Mouse (Mus musculus): ENCODE measurements around the gene Phb2. TPM values are rescaled to one million over a fixed set of nuclear protein-coding genes. Genes with fewer than 3 reads are reported as not detected.

Phb2 gene
- polyA plus RNA-seq, 1 experiment from 2014 or later = 242 TPM

GRCm38 (mm10) chr6:124750405-124750804, 38.3 kb downstream of the Phb2 start:
- Histone ChIP-seq H3K27ac (ENCODE audit: low read depth, low read length) (no peak overlapping the region), H3K9me3 (ENCODE audit: control insufficient read depth, low read length) (no peaks in the 10 kb centered on the region), H3K4me2 (ENCODE audit: low read depth, low read length) (no peak overlapping the region), H3K4me1 (ENCODE audit: control insufficient read depth, insufficient read depth, low read length) (peaks cover 29% of the 10 kb centered on the region), H3K27me3 (ENCODE audit: control insufficient read depth, insufficient read depth, low read length) (no peaks in the 10 kb centered on the region), H3K9ac (replicated peaks; ENCODE audit: low read depth, low read length) (no peak overlapping the region), H3K4me3 (ENCODE audit: low read depth, low read length) (no peak overlapping the region), H3K36me3 (ENCODE audit: control insufficient read depth, insufficient read depth, low read length) (peaks cover 26% of the 10 kb centered on the region; the same call in 1 of the 2 replicates)
- no peak for ATAC-seq (ENCODE audit: low read depth)
- WGBS = 90% methylated on average over 8 of the region's 8 CpGs

- ATAC-seq (ENCODE audit: low read depth) = no peak
- H3K9me3 ChIP-seq (ENCODE audit: control insufficient read depth, low read length) = no peaks in the 10 kb centered on the region
- no peak overlapping the region for H3K9ac ChIP-seq (replicated peaks; ENCODE audit: low read depth, low read length)
- H3K4me2 ChIP-seq (ENCODE audit: low read depth, low read length) = peak overlapping the region; percentile 63
- no peak overlapping the region for H3K27ac ChIP-seq (ENCODE audit: low read depth, low read length)
- no peaks in the 10 kb centered on the region for H3K27me3 ChIP-seq (ENCODE audit: control insufficient read depth, insufficient read depth, low read length)
- 96% methylated on average over 2 of the region's 2 CpGs for WGBS
- peaks cover 42% of the 10 kb centered on the region; the same call in 1 of the 2 replicates for H3K4me1 ChIP-seq (ENCODE audit: control insufficient read depth, insufficient read depth, low read length)
- peaks cover 5% of the 10 kb centered on the region; the same call in 1 of the 2 replicates for H3K36me3 ChIP-seq (ENCODE audit: control insufficient read depth, insufficient read depth, low read length)
- H3K4me3 ChIP-seq (ENCODE audit: low read depth, low read length) = no peak overlapping the region
Observed at GRCm38 (mm10) chr6:124753861-124754260, 41.7 kb downstream of the Phb2 start.

- peak overlapping the region; percentile 74 for H3K4me3 ChIP-seq (ENCODE audit: low read depth, low read length)
- peak overlapping the region; percentile 96 for H3K27ac ChIP-seq (ENCODE audit: low read depth, low read length)
- H3K27me3 ChIP-seq (ENCODE audit: control insufficient read depth, insufficient read depth, low read length) = no peaks in the 10 kb centered on the region
- peak overlapping the region; percentile 63 for H3K4me2 ChIP-seq (ENCODE audit: low read depth, low read length)
- peaks cover 44% of the 10 kb centered on the region; the same call in 1 of the 2 replicates for H3K4me1 ChIP-seq (ENCODE audit: control insufficient read depth, insufficient read depth, low read length)
- H3K36me3 ChIP-seq (ENCODE audit: control insufficient read depth, insufficient read depth, low read length) = no peaks in the 10 kb centered on the region
- H3K9ac ChIP-seq (replicated peaks; ENCODE audit: low read depth, low read length) = peak overlapping the region; percentile 97
- no peaks in the 10 kb centered on the region for H3K9me3 ChIP-seq (ENCODE audit: control insufficient read depth, low read length)
- no peak for ATAC-seq (ENCODE audit: low read depth)
- WGBS = 3% methylated on average over 3 of the region's 3 CpGs
Observed at GRCm38 (mm10) chr6:124755306-124755705, 43.2 kb downstream of the Phb2 start.

- peak within 1 kb of the TSS; percentile 96 for H3K27ac ChIP-seq (ENCODE audit: low read depth, low read length)
- WGBS = 1% methylated on average over 59 of the region's 100 CpGs
- H3K27me3 ChIP-seq (ENCODE audit: control insufficient read depth, insufficient read depth, low read length) = no peaks in the 10 kb centered on the region
- peak; percentile 57 for ATAC-seq (ENCODE audit: low read depth)
- no peaks in the 10 kb centered on the region for H3K9me3 ChIP-seq (ENCODE audit: control insufficient read depth, low read length)
- H3K36me3 ChIP-seq (ENCODE audit: control insufficient read depth, insufficient read depth, low read length) = no peaks in the 10 kb centered on the region
- peaks cover 44% of the 10 kb centered on the region; the same call in 1 of the 2 replicates for H3K4me1 ChIP-seq (ENCODE audit: control insufficient read depth, insufficient read depth, low read length)
- H3K9ac ChIP-seq (replicated peaks; ENCODE audit: low read depth, low read length) = peak within 1 kb of the TSS; percentile 97
- peak within 1 kb of the TSS; percentile 74 for H3K4me3 ChIP-seq (ENCODE audit: low read depth, low read length)
- H3K4me2 ChIP-seq (ENCODE audit: low read depth, low read length) = peak within 1 kb of the TSS; percentile 63
Observed at GRCm38 (mm10) chr6:124755831-124756595, 43.9 kb downstream of the Phb2 start, which contains the start of the genes Gm45234 and Atn1. Gm45234 (minus strand) TSS chr6:124756021. Atn1 (minus strand) TSS chr6:124756524.

- ATAC-seq (ENCODE audit: low read depth) = peak; percentile 81
- Histone ChIP-seq H3K27me3 (ENCODE audit: control insufficient read depth, insufficient read depth, low read length) (no peaks in the 10 kb centered on the region), H3K27ac (ENCODE audit: low read depth, low read length) (peak overlapping the region; percentile 96), H3K4me1 (ENCODE audit: control insufficient read depth, insufficient read depth, low read length) (peaks cover 44% of the 10 kb centered on the region; the same call in 1 of the 2 replicates), H3K9ac (replicated peaks; ENCODE audit: low read depth, low read length) (peak overlapping the region; percentile 97), H3K4me2 (ENCODE audit: low read depth, low read length) (peak overlapping the region; percentile 63), H3K36me3 (ENCODE audit: control insufficient read depth, insufficient read depth, low read length) (no peaks in the 10 kb centered on the region), H3K9me3 (ENCODE audit: control insufficient read depth, low read length) (no peaks in the 10 kb centered on the region), H3K4me3 (ENCODE audit: low read depth, low read length) (peak overlapping the region; percentile 74)
- under 1% methylated on average over 53 of the region's 54 CpGs for WGBS
Observed at GRCm38 (mm10) chr6:124756652-124757350, 44.7 kb downstream of the Phb2 start.

DNA sequence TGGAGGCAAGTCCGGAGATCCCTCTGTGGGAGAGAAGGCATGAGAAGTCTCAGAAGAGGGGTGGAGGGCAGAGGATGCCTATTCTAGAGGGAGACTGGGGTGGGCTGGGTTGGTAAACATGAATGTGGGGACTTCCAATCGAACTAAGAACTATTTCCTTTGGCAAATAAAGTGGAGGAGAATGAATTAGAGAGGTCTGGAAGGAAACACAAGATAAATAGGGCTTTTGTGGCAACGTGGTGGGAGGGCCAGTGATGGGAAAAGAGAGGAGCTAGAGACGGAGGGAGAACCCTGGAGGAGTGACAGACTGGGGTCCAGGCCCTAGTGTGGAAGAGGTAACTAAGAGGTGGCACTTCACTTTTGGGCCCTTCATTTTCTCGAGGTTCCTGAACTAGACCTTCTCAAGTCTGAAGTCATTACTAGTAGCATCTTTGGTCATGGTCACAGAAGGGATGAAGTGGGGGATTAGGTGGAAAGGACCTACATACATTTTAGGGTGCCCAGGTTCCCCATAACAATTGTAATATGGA, 45.3 kb downstream of the Phb2 start:
- H3K4me3 ChIP-seq (ENCODE audit: low read depth, low read length) = peak overlapping the region; percentile 74
- ATAC-seq (ENCODE audit: low read depth) = no peak
- H3K9me3 ChIP-seq (ENCODE audit: control insufficient read depth, low read length) = no peaks in the 10 kb centered on the region
- H3K36me3 ChIP-seq (ENCODE audit: control insufficient read depth, insufficient read depth, low read length) = no peaks in the 10 kb centered on the region
- peaks cover 44% of the 10 kb centered on the region; the same call in 1 of the 2 replicates for H3K4me1 ChIP-seq (ENCODE audit: control insufficient read depth, insufficient read depth, low read length)
- H3K27ac ChIP-seq (ENCODE audit: low read depth, low read length) = peak overlapping the region; percentile 96
- H3K27me3 ChIP-seq (ENCODE audit: control insufficient read depth, insufficient read depth, low read length) = no peaks in the 10 kb centered on the region
- peak overlapping the region; percentile 63 for H3K4me2 ChIP-seq (ENCODE audit: low read depth, low read length)
- WGBS = 4% methylated on average over 5 of the region's 5 CpGs
- peak overlapping the region; percentile 97 for H3K9ac ChIP-seq (replicated peaks; ENCODE audit: low read depth, low read length)

DNA sequence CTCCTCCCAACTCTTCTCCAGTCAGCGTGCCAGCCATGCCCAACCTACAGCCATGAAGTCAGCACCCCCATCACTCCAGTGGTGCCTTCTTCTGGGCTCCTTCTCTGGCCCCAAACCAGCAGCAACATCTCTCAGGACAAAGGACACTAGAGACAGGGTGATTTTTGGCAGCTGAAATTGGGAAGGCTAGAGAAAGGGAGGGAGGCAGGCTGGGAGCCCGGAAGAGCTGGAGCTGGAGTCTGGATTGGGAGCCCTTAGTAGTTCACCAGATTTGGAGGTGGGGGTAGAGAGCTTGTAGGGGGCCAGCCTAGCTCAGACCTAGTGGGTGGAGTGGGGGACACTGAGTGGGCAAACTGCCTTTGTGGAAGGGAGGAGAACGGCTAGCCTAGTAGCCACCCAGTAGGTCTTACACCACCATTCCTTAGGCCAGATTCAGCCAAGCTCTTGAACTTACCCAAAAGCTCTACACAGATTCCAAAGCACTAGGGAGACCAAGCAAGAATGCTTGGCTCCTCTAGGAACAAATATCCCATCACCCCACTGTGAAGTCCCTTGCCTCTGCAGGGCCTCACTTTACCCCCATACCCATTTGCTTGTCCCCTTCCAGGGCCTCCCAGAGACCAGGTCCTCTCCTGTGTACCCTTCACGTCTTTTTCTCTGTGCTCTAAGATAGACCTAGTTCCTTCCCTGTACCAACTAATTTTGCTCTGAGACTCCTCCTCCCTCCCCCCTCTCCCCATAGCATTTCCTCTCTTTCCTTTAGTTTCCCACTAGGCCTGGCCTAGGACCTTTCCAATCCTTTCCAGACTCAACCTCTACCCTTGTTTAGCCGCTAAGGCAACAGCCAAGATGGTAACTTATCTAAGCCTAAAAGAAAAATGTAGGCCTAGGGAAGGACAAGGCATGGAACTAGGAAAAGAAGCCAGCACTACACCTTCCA, 46.0 kb downstream of the Phb2 start:
- Histone ChIP-seq H3K27ac (ENCODE audit: low read depth, low read length) (peak overlapping the region; percentile 96), H3K4me1 (ENCODE audit: control insufficient read depth, insufficient read depth, low read length) (peaks cover 44% of the 10 kb centered on the region; the same call in 1 of the 2 replicates), H3K4me2 (ENCODE audit: low read depth, low read length) (peak overlapping the region; percentile 63), H3K36me3 (ENCODE audit: control insufficient read depth, insufficient read depth, low read length) (no peaks in the 10 kb centered on the region), H3K9me3 (ENCODE audit: control insufficient read depth, low read length) (no peaks in the 10 kb centered on the region), H3K27me3 (ENCODE audit: control insufficient read depth, insufficient read depth, low read length) (no peaks in the 10 kb centered on the region), H3K9ac (replicated peaks; ENCODE audit: low read depth, low read length) (no peak overlapping the region), H3K4me3 (ENCODE audit: low read depth, low read length) (peak overlapping the region; percentile 74; the same call in 1 of the 2 replicates)
- peak; percentile 18 for ATAC-seq (ENCODE audit: low read depth)
- WGBS = 28% methylated on average over 5 of the region's 5 CpGs

- Histone ChIP-seq H3K9ac (replicated peaks; ENCODE audit: low read depth, low read length) (no peak overlapping the region), H3K4me2 (ENCODE audit: low read depth, low read length) (peak overlapping the region; percentile 63; the same call in 1 of the 2 replicates), H3K27me3 (ENCODE audit: control insufficient read depth, insufficient read depth, low read length) (no peaks in the 10 kb centered on the region), H3K36me3 (ENCODE audit: control insufficient read depth, insufficient read depth, low read length) (no peaks in the 10 kb centered on the region), H3K9me3 (ENCODE audit: control insufficient read depth, low read length) (no peaks in the 10 kb centered on the region), H3K27ac (ENCODE audit: low read depth, low read length) (peak overlapping the region; percentile 53), H3K4me1 (ENCODE audit: control insufficient read depth, insufficient read depth, low read length) (peaks cover 37% of the 10 kb centered on the region; the same call in 1 of the 2 replicates), H3K4me3 (ENCODE audit: low read depth, low read length) (no peak overlapping the region)
- no peak for ATAC-seq (ENCODE audit: low read depth)
- 58% methylated on average over 2 of the region's 2 CpGs for WGBS
Observed at GRCm38 (mm10) chr6:124758849-124759232, 46.7 kb downstream of the Phb2 start.
